Mouse (Mus musculus) CD4-positive, CD25-positive, alpha-beta regulatory T cell, adult 2 months (primary cell): ENCODE data around the gene Clrn2.

Experiments used
- DNase-seq: peaks from one replicate; pipeline ENCODE4 v3.0.0-alpha.2; 2012; ENCODE audit warnings: low read depth, low spot score

Clrn2 gene

DNA sequence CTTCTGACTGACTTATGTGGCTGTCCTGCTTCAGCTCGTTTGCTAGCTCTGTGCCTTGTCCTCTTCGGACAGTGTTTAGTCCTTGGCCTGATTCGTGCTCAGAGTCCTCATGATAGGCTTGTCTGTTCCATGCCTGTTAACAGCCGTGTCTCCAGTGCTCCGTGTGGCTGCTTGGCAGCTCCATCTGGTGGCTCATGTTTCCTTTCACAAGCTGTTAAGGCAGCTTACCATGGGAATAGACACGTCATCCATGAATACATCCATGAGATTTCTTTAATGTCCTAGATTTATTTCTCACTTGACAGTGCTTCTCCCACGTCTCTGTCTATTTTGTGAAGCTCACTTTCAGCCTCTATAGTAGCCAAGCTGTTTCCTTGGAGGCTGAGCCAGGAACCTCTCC, 56.5 kb downstream of the Clrn2 start:
- no peak for DNase-seq

- DNase-seq = no peak
Observed at GRCm38 (mm10) chr5:45512908-45513307, 59.4 kb downstream of the Clrn2 start.

DNA sequence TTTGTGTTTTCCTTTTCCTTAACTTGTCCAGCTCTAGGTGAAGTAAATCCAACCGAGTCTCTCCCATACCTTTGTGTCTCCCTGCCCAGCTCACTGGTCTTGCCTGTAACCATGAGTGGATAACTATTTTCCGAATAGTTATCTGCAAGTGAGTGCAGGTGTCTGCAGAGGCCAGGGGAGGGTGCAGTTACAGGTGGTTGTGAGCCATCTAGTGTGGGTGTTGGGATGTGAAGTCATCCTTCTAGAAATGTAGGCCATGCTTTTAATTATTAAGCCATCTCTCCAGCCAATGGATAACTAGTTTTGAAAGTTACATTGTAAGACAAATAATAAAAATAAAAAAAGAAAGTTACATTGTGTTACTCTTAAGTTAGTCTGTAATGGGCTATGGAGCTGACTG, 60.0 kb downstream of the Clrn2 start:
- DNase-seq = no peak
